Comparison of ENCODE assay signal across 6 mouse cellular contexts in the genomic region with DNA sequence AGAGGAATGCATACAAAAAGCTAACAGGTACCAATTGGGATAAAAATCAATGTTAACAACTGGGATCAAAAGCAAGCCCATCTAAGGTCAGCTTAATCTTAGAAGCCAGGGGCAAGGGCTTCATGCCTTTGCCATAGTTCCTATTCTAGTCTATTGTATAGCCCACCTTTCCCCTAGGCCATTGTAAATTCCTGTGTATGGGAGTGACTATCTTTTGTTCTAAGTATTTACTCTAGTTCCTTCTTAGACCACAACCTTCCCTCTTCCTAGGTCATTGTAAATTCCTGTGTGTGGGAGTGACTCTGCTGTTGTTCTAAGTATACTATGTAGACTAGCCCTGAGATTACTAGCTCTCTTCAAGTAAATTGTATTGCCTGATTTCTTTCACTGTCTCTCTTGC.
A peak's percentile ranks its signal among the peaks of the same experiment; 100 is the strongest.
DNase-seq lines count a peak whose midpoint lies in the region; TF ChIP-seq lines count a peak whose summit lies in the region.
"Not testable (repeated sequence)": the region's sequence is repeated elsewhere in the genome, so short reads cannot be mapped to it uniquely, and the experiment has no call there.

No protein-coding gene starts in this region.

- DNase-seq in ES-CJ7 (ENCODE audit: low read depth, low spot score) (peak; percentile 55), ES-E14 (ENCODE audit: low read depth, low spot score) (peak; percentile 27), R1 (ENCODE audit: low read depth, low spot score) (peak; percentile 89), ZHBTc4 (ENCODE audit: low read depth, low spot score) (peak; percentile 77)
- DNase-seq in heart, adult 11 months = peak; percentile 4

- in situ Hi-C loops in ES-E14 (cut with MboI; ENCODE audit: low sequenced_read_pairs in 2 of 2, unreplicated experiment in 2 of 2) = not testable (repeated sequence)

- H3K9ac ChIP-seq in ES-Bruce4 (ENCODE audit: low read depth, poor library complexity, severe bottlenecking); ES-E14 (ENCODE audit: insufficient read depth, low read depth, low read length, poor library complexity, severe bottlenecking): not testable (repeated sequence)

- H3K27me3 ChIP-seq in ES-Bruce4 (ENCODE audit: control insufficient read depth, insufficient read depth, low read length, poor library complexity, severe bottlenecking) = not testable (repeated sequence)

- not testable (repeated sequence) for TF ChIP-seq EP300 in ES-Bruce4 (IDR thresholded peaks at IDR 0.05; ENCODE audit: insufficient read depth, low read depth, low read length)

- H3K4me3 ChIP-seq in ES-Bruce4 (ENCODE audit: low read depth, low read length); ES-E14 (ENCODE audit: insufficient read depth in 1 of 2, low read depth in 1 of 2, low read length in 2 of 2, poor library complexity in 1 of 2, severe bottlenecking in 1 of 2): not testable (repeated sequence)

- TF ChIP-seq CTCF in ES-Bruce4 (IDR thresholded peaks at IDR 0.05; ENCODE audit: low read depth, low read length) = not testable (repeated sequence)

- peaks cover 18% of the 10 kb centered on the region for H3K9me3 ChIP-seq in ES-Bruce4 (replicated peaks; ENCODE audit: control insufficient read depth, insufficient read depth, low read length, poor library complexity, severe bottlenecking)
- not testable (repeated sequence) for H3K9me3 ChIP-seq in ES-E14 (ENCODE audit: control insufficient read depth, insufficient read depth, low read depth, low read length)

- TF ChIP-seq POLR2A in ES-Bruce4 (IDR thresholded peaks at IDR 0.05; ENCODE audit: insufficient read depth, low read length) = not testable (repeated sequence)

- H3K27ac ChIP-seq in ES-Bruce4 (ENCODE audit: insufficient read depth, low read length) = peak overlapping the region; percentile 93
- not testable (repeated sequence) for H3K27ac ChIP-seq in ES-E14 (ENCODE audit: insufficient read depth, low read depth, low read length, poor library complexity, severe bottlenecking)

- H3K4me1 ChIP-seq in ES-Bruce4 (ENCODE audit: control insufficient read depth, insufficient read depth, low read length); ES-E14 (ENCODE audit: control insufficient read depth in 2 of 2, insufficient read depth in 2 of 2, low read length in 2 of 2, poor library complexity in 1 of 2): not testable (repeated sequence)

- not testable (repeated sequence) for H3K36me3 ChIP-seq in ES-Bruce4 (ENCODE audit: control insufficient read depth, insufficient read depth, low read length, poor library complexity, severe bottlenecking); ES-E14 (ENCODE audit: control insufficient read depth, insufficient read depth, low read length, poor library complexity, severe bottlenecking)

Comparison
In these comparisons a context has a peak if more than half of its experiments do, and no peak if none do; other contexts are left out.
1. DNase-seq: peak in every context shown above with its lines; median percentile 89 in R1; 77 in ZHBTc4; 55 in ES-CJ7; 27 in ES-E14; 4 in heart, adult 11 months.